Mouse (Mus musculus): ENCODE measurements at regions not wholly inside any gene's neighbourhood (a gene's known extent, or its start where the extent isn't known, plus 50 kb on each side); places are given as distances from the start of the nearest gene placed in this dataset.

- Histone ChIP-seq H3K27me3 (ENCODE audit: control insufficient read depth, insufficient read depth, low read depth, low read length) (no peaks in the 10 kb centered on the region), H3K36me3 (ENCODE audit: control insufficient read depth, insufficient read depth) (no peaks in the 10 kb centered on the region), H3K9ac (ENCODE audit: low read depth, low read length) (no peak overlapping the region), H3K27ac (ENCODE audit: low read length) (no peak overlapping the region), H3K4me1 (ENCODE audit: control insufficient read depth, low read depth, low read length) (no peaks in the 10 kb centered on the region), H3K9me3 (replicated peaks; ENCODE audit: control insufficient read depth, low read length) (no peaks in the 10 kb centered on the region), H3K4me3 (ENCODE audit: low read depth, low read length) (no peak overlapping the region), H3K4me2 (ENCODE audit: low read depth, low read length) (no peak overlapping the region)
- 62% methylated on average over 5 of the region's 5 CpGs for WGBS (ENCODE audit: insufficient replicate concordance)
- no peak for ATAC-seq (ENCODE audit: low read depth)
Measured at GRCm38 (mm10) chr13:91312905-91313571, 89.3 kb upstream of the Atg10 start.

DNA sequence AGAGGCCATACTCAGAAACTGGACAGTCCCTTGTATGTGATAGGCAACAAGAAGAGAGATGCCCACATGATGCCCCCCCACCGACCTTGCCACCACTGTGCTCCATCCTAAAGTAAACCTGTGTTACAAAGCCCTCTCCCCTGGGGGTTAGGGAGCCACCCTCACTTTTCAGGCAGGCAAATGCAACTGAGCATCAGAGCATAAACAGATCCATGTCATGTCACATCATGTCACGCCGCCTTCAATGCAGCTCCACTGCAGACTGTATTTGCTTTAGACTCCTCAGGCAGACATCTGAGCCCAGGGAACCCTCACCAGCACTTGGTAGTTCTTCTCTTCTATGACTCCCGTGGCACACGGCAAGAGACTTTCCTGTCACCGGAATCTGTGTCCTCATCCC, 98.6 kb upstream of the Atg10 start:
- no peaks in the 10 kb centered on the region for H3K36me3 ChIP-seq (ENCODE audit: control insufficient read depth, insufficient read depth)
- no peak overlapping the region for H3K4me3 ChIP-seq (ENCODE audit: low read depth, low read length)
- no peak for ATAC-seq (ENCODE audit: low read depth)
- no peaks in the 10 kb centered on the region for H3K9me3 ChIP-seq (replicated peaks; ENCODE audit: control insufficient read depth, low read length)
- WGBS (ENCODE audit: insufficient replicate concordance) = 72% methylated on average over 6 of the region's 6 CpGs
- no peak overlapping the region for H3K4me2 ChIP-seq (ENCODE audit: low read depth, low read length)
- no peaks in the 10 kb centered on the region for H3K4me1 ChIP-seq (ENCODE audit: control insufficient read depth, low read depth, low read length)
- H3K27ac ChIP-seq (ENCODE audit: low read length) = no peak overlapping the region
- H3K27me3 ChIP-seq (ENCODE audit: control insufficient read depth, insufficient read depth, low read depth, low read length) = no peaks in the 10 kb centered on the region
- no peak overlapping the region for H3K9ac ChIP-seq (ENCODE audit: low read depth, low read length)

DNA sequence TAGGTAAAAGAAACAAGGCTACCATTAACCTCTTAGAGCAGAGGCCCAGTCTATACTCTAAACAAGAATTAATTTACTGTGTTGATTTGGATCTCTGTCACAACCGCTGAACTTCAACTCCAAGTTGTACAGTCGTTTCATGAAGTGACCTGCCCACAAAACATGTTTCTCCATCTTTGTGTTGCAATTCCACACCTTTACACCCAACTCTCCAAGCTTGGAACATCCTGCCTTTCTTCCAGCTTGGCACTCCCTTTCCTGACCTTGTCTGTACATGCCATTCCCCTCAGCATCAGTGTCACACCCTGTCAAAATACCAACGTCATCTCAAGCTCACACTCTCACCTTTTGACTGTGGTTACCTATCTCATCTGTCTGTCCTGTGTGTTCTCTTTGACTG, 103.1 kb upstream of the Atg10 start:
- H3K4me3 ChIP-seq (ENCODE audit: low read depth, low read length) = no peak overlapping the region
- no peaks in the 10 kb centered on the region for H3K9me3 ChIP-seq (replicated peaks; ENCODE audit: control insufficient read depth, low read length)
- no peaks in the 10 kb centered on the region for H3K4me1 ChIP-seq (ENCODE audit: control insufficient read depth, low read depth, low read length)
- no peak overlapping the region for H3K9ac ChIP-seq (ENCODE audit: low read depth, low read length)
- H3K36me3 ChIP-seq (ENCODE audit: control insufficient read depth, insufficient read depth) = no peaks in the 10 kb centered on the region
- 59% methylated on average over 3 of the region's 3 CpGs for WGBS (ENCODE audit: insufficient replicate concordance)
- no peaks in the 10 kb centered on the region for H3K27me3 ChIP-seq (ENCODE audit: control insufficient read depth, insufficient read depth, low read depth, low read length)
- no peak overlapping the region for H3K27ac ChIP-seq (ENCODE audit: low read length)
- H3K4me2 ChIP-seq (ENCODE audit: low read depth, low read length) = no peak overlapping the region
- ATAC-seq (ENCODE audit: low read depth) = no peak

DNA sequence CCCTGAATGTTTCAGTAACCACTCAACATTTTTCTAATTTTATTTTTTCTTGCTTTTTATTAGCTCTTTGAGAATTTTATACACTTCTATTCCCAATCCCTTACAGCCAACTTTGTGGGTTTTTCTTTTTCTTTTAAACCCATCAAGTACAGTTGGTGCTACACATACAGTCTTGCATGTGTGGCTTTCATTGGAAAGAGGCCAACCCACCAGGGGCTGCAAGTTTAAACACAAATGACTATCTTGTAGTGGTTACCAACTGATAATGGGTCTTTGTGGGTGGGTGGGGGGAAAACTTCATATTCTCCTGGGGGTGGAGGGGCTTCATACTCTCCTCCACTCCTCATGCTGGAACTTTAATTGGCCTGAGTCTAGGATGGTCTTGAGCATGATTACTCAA, 110.5 kb upstream of the Atg10 start:
- no peak overlapping the region for H3K4me2 ChIP-seq (ENCODE audit: low read depth, low read length)
- no peaks in the 10 kb centered on the region for H3K4me1 ChIP-seq (ENCODE audit: control insufficient read depth, low read depth, low read length)
- ATAC-seq (ENCODE audit: low read depth) = no peak
- H3K27ac ChIP-seq (ENCODE audit: low read length) = no peak overlapping the region
- no peaks in the 10 kb centered on the region for H3K36me3 ChIP-seq (ENCODE audit: control insufficient read depth, insufficient read depth)
- H3K9ac ChIP-seq (ENCODE audit: low read depth, low read length) = no peak overlapping the region
- no peak overlapping the region for H3K4me3 ChIP-seq (ENCODE audit: low read depth, low read length)
- H3K27me3 ChIP-seq (ENCODE audit: control insufficient read depth, insufficient read depth, low read depth, low read length) = no peaks in the 10 kb centered on the region
- H3K9me3 ChIP-seq (replicated peaks; ENCODE audit: control insufficient read depth, low read length) = no peaks in the 10 kb centered on the region

DNA sequence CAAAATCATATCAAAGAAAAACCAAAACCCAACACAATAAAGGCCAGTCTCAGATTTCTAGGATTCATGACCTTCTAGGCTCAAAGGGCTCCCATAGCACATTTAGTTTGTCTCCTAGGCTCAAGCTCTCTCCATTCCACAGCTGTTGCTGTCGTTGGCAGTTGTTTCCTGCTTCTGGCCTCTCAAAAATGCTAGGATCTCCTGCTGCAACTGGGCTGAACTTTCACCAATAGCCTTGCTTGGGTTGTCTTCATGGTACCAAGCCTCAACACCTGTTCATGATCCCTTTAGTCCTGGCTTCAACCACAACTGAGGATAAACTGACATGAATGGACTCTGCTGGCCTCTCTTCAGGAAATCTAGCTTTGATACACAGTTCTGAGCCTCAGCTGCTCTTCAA, 115.9 kb upstream of the Ssbp2 start:
- H3K36me3 ChIP-seq (ENCODE audit: control insufficient read depth, insufficient read depth) = no peaks in the 10 kb centered on the region

DNA sequence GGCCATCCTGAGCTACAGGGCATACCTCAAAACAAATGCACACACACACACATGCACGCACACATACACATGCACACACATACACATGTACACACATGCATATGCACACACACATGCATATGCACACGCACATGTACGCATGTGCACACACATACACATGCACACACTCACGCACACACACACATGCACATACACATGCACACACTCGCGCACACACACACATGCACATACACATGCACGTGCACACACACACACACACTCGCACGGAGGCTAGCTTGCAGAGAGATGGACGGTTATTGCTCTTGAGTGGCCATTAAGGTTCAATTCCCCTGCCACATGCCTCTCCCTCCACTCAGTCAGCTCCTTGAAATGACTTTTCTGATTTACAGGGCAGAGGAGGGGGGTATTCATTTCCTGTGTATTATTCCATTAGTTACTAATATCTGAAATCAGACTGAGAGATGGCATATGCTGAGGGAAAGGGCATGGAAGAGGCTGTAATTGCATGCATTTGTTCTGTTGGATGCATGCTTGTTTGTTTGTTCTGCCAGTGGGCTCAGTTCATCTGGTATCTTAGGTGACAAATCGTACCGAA, 111.5 kb upstream of the Ssbp2 start:
- no peaks in the 10 kb centered on the region for H3K27me3 ChIP-seq (ENCODE audit: control insufficient read depth, insufficient read depth, low read depth, low read length)
- no peaks in the 10 kb centered on the region for H3K36me3 ChIP-seq (ENCODE audit: control insufficient read depth, insufficient read depth)
- no peak overlapping the region for H3K9ac ChIP-seq (ENCODE audit: low read depth, low read length)
- H3K4me2 ChIP-seq (ENCODE audit: low read depth, low read length) = no peak overlapping the region
- 78% methylated on average over 12 of the region's 12 CpGs for WGBS (ENCODE audit: insufficient replicate concordance)
- H3K4me3 ChIP-seq (ENCODE audit: low read depth, low read length) = no peak overlapping the region
- H3K4me1 ChIP-seq (ENCODE audit: control insufficient read depth, low read depth, low read length) = no peaks in the 10 kb centered on the region
- H3K9me3 ChIP-seq (replicated peaks; ENCODE audit: control insufficient read depth, low read length) = no peaks in the 10 kb centered on the region
- no peak overlapping the region for H3K27ac ChIP-seq (ENCODE audit: low read length)
- no peak for ATAC-seq (ENCODE audit: low read depth)

More for the DNA sequence above, 115.9 kb upstream of the Ssbp2 start:
- 33% methylated on average over 1 of the region's 1 CpGs for WGBS (ENCODE audit: insufficient replicate concordance)
- no peaks in the 10 kb centered on the region for H3K4me1 ChIP-seq (ENCODE audit: control insufficient read depth, low read depth, low read length)
- no peak overlapping the region for H3K4me2 ChIP-seq (ENCODE audit: low read depth, low read length)
- no peak for ATAC-seq (ENCODE audit: low read depth)
- no peak overlapping the region for H3K4me3 ChIP-seq (ENCODE audit: low read depth, low read length)
- no peak overlapping the region for H3K27ac ChIP-seq (ENCODE audit: low read length)
- no peak overlapping the region for H3K9ac ChIP-seq (ENCODE audit: low read depth, low read length)
- H3K9me3 ChIP-seq (replicated peaks; ENCODE audit: control insufficient read depth, low read length) = no peaks in the 10 kb centered on the region
- no peaks in the 10 kb centered on the region for H3K27me3 ChIP-seq (ENCODE audit: control insufficient read depth, insufficient read depth, low read depth, low read length)

DNA sequence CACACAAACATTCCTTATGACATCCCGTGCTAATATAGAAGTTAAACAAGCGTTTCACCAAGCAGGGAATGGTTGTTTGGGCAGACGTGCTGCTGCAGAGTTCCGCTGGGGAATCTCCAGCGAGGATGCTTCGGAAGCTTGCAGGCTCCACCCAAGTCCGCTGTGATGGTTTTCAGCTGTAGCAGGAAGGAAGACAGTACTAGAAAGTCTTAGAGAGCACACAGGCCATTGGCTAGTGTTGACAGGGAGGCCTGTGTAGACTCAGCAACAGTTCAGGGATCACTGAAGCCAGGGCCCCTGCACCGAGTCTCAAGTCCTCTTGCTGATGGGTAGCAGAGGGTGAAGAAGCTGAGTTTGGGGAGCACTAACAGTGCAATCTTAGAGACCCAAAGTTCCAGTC, 107.8 kb upstream of the Ssbp2 start:
- Histone ChIP-seq H3K9ac (ENCODE audit: low read depth, low read length) (no peak overlapping the region), H3K4me3 (ENCODE audit: low read depth, low read length) (no peak overlapping the region), H3K4me1 (ENCODE audit: control insufficient read depth, low read depth, low read length) (no peaks in the 10 kb centered on the region), H3K9me3 (replicated peaks; ENCODE audit: control insufficient read depth, low read length) (no peaks in the 10 kb centered on the region), H3K27me3 (ENCODE audit: control insufficient read depth, insufficient read depth, low read depth, low read length) (no peaks in the 10 kb centered on the region), H3K4me2 (ENCODE audit: low read depth, low read length) (no peak overlapping the region), H3K27ac (ENCODE audit: low read length) (no peak overlapping the region), H3K36me3 (ENCODE audit: control insufficient read depth, insufficient read depth) (no peaks in the 10 kb centered on the region)
- WGBS (ENCODE audit: insufficient replicate concordance) = 74% methylated on average over 8 of the region's 8 CpGs
- ATAC-seq (ENCODE audit: low read depth) = no peak

GRCm38 (mm10) chr13:91356516-91356915, 103.6 kb upstream of the Ssbp2 start:
- H3K4me3 ChIP-seq (ENCODE audit: low read depth, low read length) = no peak overlapping the region
- no peaks in the 10 kb centered on the region for H3K27me3 ChIP-seq (ENCODE audit: control insufficient read depth, insufficient read depth, low read depth, low read length)
- H3K4me1 ChIP-seq (ENCODE audit: control insufficient read depth, low read depth, low read length) = no peaks in the 10 kb centered on the region
- no peak for ATAC-seq (ENCODE audit: low read depth)
- H3K4me2 ChIP-seq (ENCODE audit: low read depth, low read length) = no peak overlapping the region
- no peak overlapping the region for H3K27ac ChIP-seq (ENCODE audit: low read length)
- H3K9me3 ChIP-seq (replicated peaks; ENCODE audit: control insufficient read depth, low read length) = no peaks in the 10 kb centered on the region
- no peak overlapping the region for H3K9ac ChIP-seq (ENCODE audit: low read depth, low read length)
- 65% methylated on average over 9 of the region's 9 CpGs for whole genome bisulfite sequencing (ENCODE audit: insufficient replicate concordance)
- no peaks in the 10 kb centered on the region for H3K36me3 ChIP-seq (ENCODE audit: control insufficient read depth, insufficient read depth)

DNA sequence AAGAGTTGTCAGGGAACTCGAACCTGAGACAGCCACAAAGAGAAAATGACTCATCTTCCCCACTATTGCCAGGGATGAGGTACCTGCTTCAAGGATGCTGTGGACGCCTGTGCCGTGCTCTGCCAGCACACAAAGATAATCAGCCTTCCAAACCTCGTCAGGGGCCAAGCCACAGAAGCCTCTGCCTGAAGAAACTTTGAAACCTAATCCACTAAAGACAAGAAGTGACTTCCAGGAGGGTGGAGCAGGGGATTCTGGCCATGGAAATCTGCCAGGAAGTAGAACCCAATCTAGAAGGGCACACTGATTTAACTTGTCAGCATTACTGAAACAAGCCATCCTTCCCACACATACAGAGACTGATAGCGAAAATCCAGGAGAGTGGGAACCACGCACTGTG, 100.0 kb upstream of the Ssbp2 start:
- 56% methylated on average over 6 of the region's 6 CpGs for WGBS (ENCODE audit: insufficient replicate concordance)
- H3K4me2 ChIP-seq (ENCODE audit: low read depth, low read length) = no peak overlapping the region
- no peak for ATAC-seq (ENCODE audit: low read depth)
- no peaks in the 10 kb centered on the region for H3K4me1 ChIP-seq (ENCODE audit: control insufficient read depth, low read depth, low read length)
- H3K36me3 ChIP-seq (ENCODE audit: control insufficient read depth, insufficient read depth) = no peaks in the 10 kb centered on the region
- H3K9ac ChIP-seq (ENCODE audit: low read depth, low read length) = no peak overlapping the region
- H3K9me3 ChIP-seq (replicated peaks; ENCODE audit: control insufficient read depth, low read length) = no peaks in the 10 kb centered on the region
- H3K27ac ChIP-seq (ENCODE audit: low read length) = no peak overlapping the region
- H3K4me3 ChIP-seq (ENCODE audit: low read depth, low read length) = no peak overlapping the region
- no peaks in the 10 kb centered on the region for H3K27me3 ChIP-seq (ENCODE audit: control insufficient read depth, insufficient read depth, low read depth, low read length)
